Mouse (Mus musculus): ENCODE measurements around the gene Kdm3a. TPM values are rescaled to one million over a fixed set of nuclear protein-coding genes. Genes with fewer than 3 reads are reported as not detected.

Gene Kdm3a
- total RNA-seq, 1 experiment = 124 TPM

DNA sequence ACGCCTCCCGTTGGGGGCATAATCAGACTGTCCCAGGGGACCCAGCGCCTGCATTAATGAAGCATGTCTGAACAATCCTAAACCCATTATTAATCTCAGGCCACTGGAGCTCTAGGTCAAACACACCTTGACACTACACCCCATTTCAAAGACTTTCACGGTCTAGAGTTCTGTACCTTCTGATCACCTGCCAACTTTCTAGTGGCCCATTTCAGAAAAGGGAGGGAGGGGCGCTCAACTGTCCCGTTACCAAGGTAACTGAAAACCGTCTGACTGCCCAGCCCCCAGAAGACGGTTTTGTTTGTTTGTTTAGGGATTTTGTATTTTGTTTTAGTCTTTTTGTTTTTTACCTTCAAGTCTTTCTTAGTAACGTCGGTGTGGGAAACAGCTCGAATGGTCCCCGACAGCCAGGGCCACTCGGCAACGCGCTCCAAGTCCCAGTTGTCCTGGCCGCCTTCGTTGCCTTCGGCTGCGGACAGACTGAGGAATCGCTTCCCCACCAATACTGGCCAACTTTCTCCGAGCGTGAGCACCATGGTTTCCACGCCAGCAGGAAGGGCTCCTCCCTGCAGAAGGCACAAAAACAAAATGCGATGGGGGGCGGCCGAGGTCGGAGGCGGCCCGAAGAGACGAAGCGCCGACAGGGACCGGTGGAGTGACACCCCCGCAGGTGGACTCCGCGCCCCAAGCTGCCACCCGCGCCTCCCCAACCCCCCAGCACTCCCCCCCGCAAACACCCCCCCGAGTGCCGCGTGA is 906 bp downstream of the Kdm3a start:
- TF ChIP-seq ZNF384 (IDR thresholded peaks at IDR 0.05; ENCODE audit: low read depth, low read length) (no peak), HCFC1 (IDR thresholded peaks at IDR 0.05; ENCODE audit: borderline replicate concordance, insufficient read depth, low read length) (no peak), CHD2 (IDR thresholded peaks at IDR 0.05; ENCODE audit: low read depth, low read length) (no peak), ZC3H11A (IDR thresholded peaks at IDR 0.05; ENCODE audit: borderline replicate concordance, low read depth, low read length) (no peak), MAFK (IDR thresholded peaks at IDR 0.05; ENCODE audit: insufficient read depth, low read depth, low read length) (no peak)
- no peak for DNase-seq (ENCODE audit: low read depth, low spot score)
- in situ Hi-C loops (cut with MboI; ENCODE audit: low sequenced_read_pairs in 2 of 2, unreplicated experiment in 2 of 2) = no loop called here
- Histone ChIP-seq H3K9ac (ENCODE audit: insufficient read depth, low read depth, low read length, poor library complexity, severe bottlenecking) (peak overlapping the region; percentile 94), H3K9me3 (ENCODE audit: control insufficient read depth, insufficient read depth, low read depth, low read length) (no peaks in the 10 kb centered on the region), H3K4me1 (ENCODE audit: control insufficient read depth in 2 of 2, insufficient read depth in 2 of 2, low read length in 2 of 2, poor library complexity in 1 of 2) (peaks cover 2 to 7% of the 10 kb centered on the region in 2 experiments; a peak in 1 of 4 replicates), H3K36me3 (ENCODE audit: control insufficient read depth, insufficient read depth, low read length, poor library complexity, severe bottlenecking) (no peaks in the 10 kb centered on the region), H3K27ac (ENCODE audit: insufficient read depth, low read depth, low read length, poor library complexity, severe bottlenecking) (no peak overlapping the region), H3K4me3 (ENCODE audit: insufficient read depth in 1 of 2, low read depth in 1 of 2, low read length in 2 of 2, poor library complexity in 1 of 2, severe bottlenecking in 1 of 2) (peak overlapping the region; percentile 75 to 91)

DNA sequence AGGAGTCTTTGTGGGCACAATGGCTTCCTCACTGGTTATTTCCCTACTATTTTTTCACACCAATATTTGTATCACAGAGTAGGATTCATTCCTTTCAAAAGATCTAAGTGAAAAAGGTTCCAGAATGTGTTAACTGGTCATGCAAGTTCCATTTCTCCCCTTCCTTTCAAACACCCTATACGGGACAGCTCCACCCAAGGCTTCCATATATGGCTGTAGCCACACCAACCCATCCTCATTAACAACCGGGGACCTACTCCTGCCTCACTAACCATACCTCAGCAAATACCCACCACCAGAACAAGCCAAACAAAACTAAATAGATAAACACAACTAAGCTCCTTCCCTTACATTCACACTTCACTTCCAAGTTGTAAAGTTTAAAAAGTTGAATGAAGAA is 1.6 kb downstream of the Kdm3a start:
- in situ Hi-C loops (cut with MboI; ENCODE audit: low sequenced_read_pairs in 2 of 2, unreplicated experiment in 2 of 2) = no loop called here
- Histone ChIP-seq H3K27ac (ENCODE audit: insufficient read depth, low read depth, low read length, poor library complexity, severe bottlenecking) (no peak overlapping the region), H3K4me3 (ENCODE audit: insufficient read depth in 1 of 2, low read depth in 1 of 2, low read length in 2 of 2, poor library complexity in 1 of 2, severe bottlenecking in 1 of 2) (peak overlapping the region; percentile 21 to 75), H3K9me3 (ENCODE audit: control insufficient read depth, insufficient read depth, low read depth, low read length) (no peaks in the 10 kb centered on the region), H3K36me3 (ENCODE audit: control insufficient read depth, insufficient read depth, low read length, poor library complexity, severe bottlenecking) (no peaks in the 10 kb centered on the region), H3K9ac (ENCODE audit: insufficient read depth, low read depth, low read length, poor library complexity, severe bottlenecking) (no peak overlapping the region), H3K4me1 (ENCODE audit: control insufficient read depth in 2 of 2, insufficient read depth in 2 of 2, low read length in 2 of 2, poor library complexity in 1 of 2) (peaks cover 2 to 11% of the 10 kb centered on the region in 2 experiments; a peak in 1 of 4 replicates)
- TF ChIP-seq ZNF384 (IDR thresholded peaks at IDR 0.05; ENCODE audit: low read depth, low read length) (no peak), MAFK (IDR thresholded peaks at IDR 0.05; ENCODE audit: insufficient read depth, low read depth, low read length) (no peak), ZC3H11A (IDR thresholded peaks at IDR 0.05; ENCODE audit: borderline replicate concordance, low read depth, low read length) (no peak), CHD2 (IDR thresholded peaks at IDR 0.05; ENCODE audit: low read depth, low read length) (no peak), HCFC1 (IDR thresholded peaks at IDR 0.05; ENCODE audit: borderline replicate concordance, insufficient read depth, low read length) (no peak)
- no peak for DNase-seq (ENCODE audit: low read depth, low spot score)

DNA sequence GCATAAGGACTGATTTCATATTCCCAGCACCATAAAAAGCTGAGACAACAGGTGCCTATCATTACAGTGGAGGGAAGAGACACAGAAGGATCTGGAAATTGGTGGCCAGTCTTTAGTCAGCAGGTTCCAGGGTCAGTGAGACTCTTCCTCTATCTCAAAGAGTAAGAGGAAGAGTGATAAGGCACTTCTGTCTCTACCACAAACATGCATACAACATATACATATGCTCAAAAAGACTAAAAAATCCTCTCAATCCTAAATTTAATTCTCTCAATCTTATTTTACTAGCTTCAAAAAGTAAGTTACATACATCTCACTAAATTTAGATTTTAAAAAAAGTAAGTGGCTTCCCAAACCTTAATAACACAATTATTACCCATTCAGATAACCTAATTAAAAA is 5.5 kb downstream of the Kdm3a start:
- TF ChIP-seq ZC3H11A (IDR thresholded peaks at IDR 0.05; ENCODE audit: borderline replicate concordance, low read depth, low read length) = no peak
- no peak for TF ChIP-seq MAFK (IDR thresholded peaks at IDR 0.05; ENCODE audit: insufficient read depth, low read depth, low read length)
- TF ChIP-seq CHD2 (IDR thresholded peaks at IDR 0.05; ENCODE audit: low read depth, low read length) = no peak
- TF ChIP-seq ZNF384 (IDR thresholded peaks at IDR 0.05; ENCODE audit: low read depth, low read length) = no peak
- no peak for TF ChIP-seq HCFC1 (IDR thresholded peaks at IDR 0.05; ENCODE audit: borderline replicate concordance, insufficient read depth, low read length)
- H3K4me1 ChIP-seq (ENCODE audit: control insufficient read depth in 2 of 2, insufficient read depth in 2 of 2, low read length in 2 of 2, poor library complexity in 1 of 2) = peaks cover 2 to 13% of the 10 kb centered on the region in 2 experiments; a peak in 1 of 4 replicates
- no peak overlapping the region for H3K4me3 ChIP-seq (ENCODE audit: insufficient read depth in 1 of 2, low read depth in 1 of 2, low read length in 2 of 2, poor library complexity in 1 of 2, severe bottlenecking in 1 of 2)
- in situ Hi-C loops (cut with MboI; ENCODE audit: low sequenced_read_pairs in 2 of 2, unreplicated experiment in 2 of 2) = no loop called here
- H3K9me3 ChIP-seq (ENCODE audit: control insufficient read depth, insufficient read depth, low read depth, low read length) = no peaks in the 10 kb centered on the region
- H3K36me3 ChIP-seq (ENCODE audit: control insufficient read depth, insufficient read depth, low read length, poor library complexity, severe bottlenecking) = no peaks in the 10 kb centered on the region; the same call in 1 of the 2 replicates
- DNase-seq (ENCODE audit: low read depth, low spot score) = no peak
- no peak overlapping the region for H3K27ac ChIP-seq (ENCODE audit: insufficient read depth, low read depth, low read length, poor library complexity, severe bottlenecking)
- H3K9ac ChIP-seq (ENCODE audit: insufficient read depth, low read depth, low read length, poor library complexity, severe bottlenecking) = no peak overlapping the region

DNA sequence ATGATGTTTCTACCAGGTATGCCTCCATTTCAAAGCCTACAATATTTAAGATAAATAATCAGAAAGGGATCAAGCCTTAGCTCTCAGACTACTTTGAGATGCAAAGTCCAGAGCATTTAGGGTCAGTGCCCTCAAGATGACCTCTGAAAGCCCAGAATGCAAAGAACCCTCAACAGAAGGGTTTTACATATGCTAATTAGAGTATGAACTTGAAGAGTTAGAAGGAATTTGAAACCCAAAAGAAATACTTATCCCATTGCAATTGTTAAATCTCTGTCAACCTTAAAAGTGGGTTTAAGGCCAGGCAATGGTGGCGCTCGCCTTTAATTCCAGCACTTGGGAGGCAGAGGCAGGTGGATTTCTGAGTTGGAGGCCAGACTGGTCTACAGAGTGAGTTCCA is 6.8 kb downstream of the Kdm3a start:
- no peak overlapping the region for H3K4me3 ChIP-seq (ENCODE audit: insufficient read depth in 1 of 2, low read depth in 1 of 2, low read length in 2 of 2, poor library complexity in 1 of 2, severe bottlenecking in 1 of 2)
- peaks cover 0 to 8% of the 10 kb centered on the region in 2 experiments; a peak in 1 of 4 replicates for H3K4me1 ChIP-seq (ENCODE audit: control insufficient read depth in 2 of 2, insufficient read depth in 2 of 2, low read length in 2 of 2, poor library complexity in 1 of 2)
- in situ Hi-C loops (cut with MboI; ENCODE audit: low sequenced_read_pairs in 2 of 2, unreplicated experiment in 2 of 2) = no loop called here
- no peak; the same call in 1 of the 2 replicates for TF ChIP-seq CHD2 (IDR thresholded peaks at IDR 0.05; ENCODE audit: low read depth, low read length)
- no peak for TF ChIP-seq HCFC1 (IDR thresholded peaks at IDR 0.05; ENCODE audit: borderline replicate concordance, insufficient read depth, low read length)
- TF ChIP-seq ZC3H11A (IDR thresholded peaks at IDR 0.05; ENCODE audit: borderline replicate concordance, low read depth, low read length) = no peak
- TF ChIP-seq MAFK (IDR thresholded peaks at IDR 0.05; ENCODE audit: insufficient read depth, low read depth, low read length) = no peak
- TF ChIP-seq ZNF384 (IDR thresholded peaks at IDR 0.05; ENCODE audit: low read depth, low read length) = no peak
- H3K9me3 ChIP-seq (ENCODE audit: control insufficient read depth, insufficient read depth, low read depth, low read length) = no peaks in the 10 kb centered on the region
- no peak overlapping the region for H3K9ac ChIP-seq (ENCODE audit: insufficient read depth, low read depth, low read length, poor library complexity, severe bottlenecking)
- DNase-seq (ENCODE audit: low read depth, low spot score) = peak; percentile 56
- no peak overlapping the region for H3K27ac ChIP-seq (ENCODE audit: insufficient read depth, low read depth, low read length, poor library complexity, severe bottlenecking)
- H3K36me3 ChIP-seq (ENCODE audit: control insufficient read depth, insufficient read depth, low read length, poor library complexity, severe bottlenecking) = no peaks in the 10 kb centered on the region; the same call in 1 of the 2 replicates

All from ES-E14 (cell line).